Mouse (Mus musculus) retina, embryonic 14.5 days (tissue): ENCODE results near the gene Larp4.

Source experiments
- DNase-seq: peaks from one replicate; pipeline ENCODE4 v3.0.0-alpha.2; 2015; ENCODE audit warnings: low spot score

Larp4 gene

DNA sequence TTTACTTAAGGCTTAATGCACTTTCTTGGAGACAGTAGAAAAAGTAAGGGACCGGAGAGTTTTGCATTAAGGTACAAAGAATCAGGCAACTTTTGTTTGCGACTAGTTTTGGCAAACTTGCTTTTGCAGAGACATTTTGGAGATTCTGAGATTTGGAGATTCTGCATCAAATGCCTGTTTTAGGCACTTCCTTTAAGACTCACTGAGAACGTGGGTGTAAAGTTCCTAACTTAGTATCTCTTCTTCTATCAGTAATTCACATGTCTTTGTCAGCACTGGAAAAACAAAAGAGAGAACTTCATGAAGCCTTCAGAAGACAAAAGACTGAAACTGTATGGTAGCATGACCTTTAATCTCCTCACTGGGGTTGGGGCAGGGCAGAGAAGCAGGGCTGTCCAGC, 87.8 kb downstream of the Larp4 start:
- DNase-seq = no peak

DNA sequence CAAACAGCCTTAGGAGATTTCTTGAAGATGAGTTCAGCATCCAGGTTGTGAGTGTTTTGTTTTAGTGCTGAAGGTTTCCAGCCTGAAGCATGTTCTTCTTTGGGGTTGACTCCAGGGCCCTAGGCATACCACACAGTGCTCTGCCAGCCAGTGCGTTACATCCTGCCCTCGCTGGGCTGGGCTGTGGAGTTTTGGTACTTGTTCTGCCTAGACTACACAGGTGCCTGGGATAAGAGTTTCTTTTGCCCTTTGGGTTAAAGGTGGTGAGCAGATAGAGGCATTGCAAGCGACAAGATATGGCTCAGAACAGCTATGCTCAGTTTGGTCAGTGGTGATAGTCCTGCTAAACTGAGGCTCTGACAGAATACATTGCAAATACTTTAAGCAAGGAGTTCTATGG, 88.3 kb downstream of the Larp4 start:
- DNase-seq = no peak

DNA sequence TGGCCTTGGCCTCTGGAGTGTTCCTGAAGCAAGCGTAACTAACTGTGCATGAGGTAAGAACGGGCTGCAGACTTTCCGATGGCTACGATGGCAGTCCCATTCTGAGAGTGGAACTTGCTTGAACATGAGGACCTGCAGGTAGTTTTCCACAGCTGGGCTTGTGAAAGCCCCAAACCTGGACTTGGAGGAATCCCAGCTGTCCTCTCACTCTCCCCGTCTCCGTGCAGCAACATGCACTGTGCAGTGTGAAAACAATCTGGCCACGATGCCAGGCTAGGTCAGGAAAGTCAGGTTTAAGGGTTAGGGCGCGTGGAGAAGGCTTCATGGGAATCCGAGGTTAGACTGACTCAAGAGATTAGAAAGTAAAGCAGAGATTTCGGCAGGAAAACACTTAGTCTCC, 89.0 kb downstream of the Larp4 start:
- DNase-seq = no peak

DNA sequence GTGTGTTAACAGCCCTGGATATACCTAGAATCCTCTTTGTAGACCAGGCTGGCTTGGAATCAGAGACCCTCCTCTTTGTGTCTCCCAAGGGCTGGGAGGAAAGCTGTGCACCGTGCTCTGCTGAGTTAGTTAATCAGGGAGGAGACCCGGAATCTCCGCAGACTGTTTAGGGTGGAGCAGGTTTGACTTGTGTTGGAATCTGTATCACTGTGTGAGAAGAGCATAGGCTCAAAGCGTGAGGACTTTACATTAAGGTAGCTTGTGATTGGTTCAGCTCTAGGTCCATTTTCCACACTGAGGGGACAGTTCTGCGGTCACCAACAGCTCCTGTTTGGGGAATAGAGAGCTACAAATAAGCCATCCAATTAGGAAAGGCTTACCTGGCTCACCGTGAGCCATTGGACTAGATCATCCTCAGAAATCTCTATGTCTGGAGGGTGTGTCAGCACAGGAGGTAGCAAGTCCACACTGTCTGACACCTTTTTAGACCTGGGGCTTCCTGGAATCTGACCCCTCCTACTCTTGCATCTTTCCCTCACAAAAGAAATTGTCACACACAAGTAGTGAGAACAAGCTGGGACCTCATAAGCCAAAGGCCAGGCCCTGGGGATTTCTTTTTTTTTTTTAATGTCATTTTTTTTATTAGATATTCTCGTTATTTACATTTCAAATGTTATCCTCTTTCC, 89.9 kb downstream of the Larp4 start:
- DNase-seq = no peak

DNA sequence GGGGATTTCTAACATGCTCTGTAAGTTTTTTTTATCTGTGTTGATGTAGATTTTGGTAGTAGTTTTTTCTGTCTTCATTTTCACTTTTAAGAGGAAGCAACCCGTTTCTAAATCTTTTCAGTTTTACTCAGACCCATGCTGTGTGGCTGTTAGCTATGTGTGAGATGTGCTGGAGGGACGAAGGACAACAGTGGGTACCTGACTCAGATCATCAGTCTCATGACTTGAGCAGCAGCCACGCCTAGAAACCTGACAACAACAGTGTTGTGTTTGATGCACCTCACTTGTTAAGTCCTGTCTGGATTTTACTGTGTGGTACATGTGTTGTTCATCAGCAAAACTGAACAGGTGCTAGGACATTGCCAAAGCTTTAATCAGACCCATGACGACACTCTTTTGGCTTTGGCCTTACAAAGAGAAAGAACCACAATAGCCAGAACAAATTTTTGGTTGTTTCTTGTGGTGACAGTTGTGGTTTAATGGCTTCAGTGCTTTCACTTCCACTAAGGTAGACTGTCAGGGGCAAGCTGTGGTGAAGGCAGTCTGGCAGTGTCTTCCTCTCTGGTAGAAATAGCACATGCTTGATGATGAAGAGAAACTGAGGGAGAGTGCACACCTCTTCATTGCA, 90.8 kb downstream of the Larp4 start:
- DNase-seq = no peak

DNA sequence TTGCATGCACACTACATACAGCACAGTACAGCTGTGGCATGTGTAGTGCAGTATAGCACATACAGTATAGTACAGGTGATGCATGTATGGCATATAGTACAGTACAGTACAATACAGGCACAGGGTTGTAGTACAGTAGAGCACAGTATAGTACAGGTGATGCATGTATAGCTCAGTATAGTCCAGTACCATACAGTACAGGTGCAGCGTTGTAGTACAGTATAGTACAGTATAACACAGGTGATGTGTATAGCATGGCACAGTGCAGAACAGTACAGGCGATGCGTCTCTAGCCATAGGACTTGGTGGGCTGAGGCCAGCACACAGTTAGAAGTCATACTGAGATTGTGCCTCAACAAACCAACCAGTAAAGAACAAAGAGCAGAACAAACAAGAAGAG, 91.5 kb downstream of the Larp4 start:
- DNase-seq = no peak

DNA sequence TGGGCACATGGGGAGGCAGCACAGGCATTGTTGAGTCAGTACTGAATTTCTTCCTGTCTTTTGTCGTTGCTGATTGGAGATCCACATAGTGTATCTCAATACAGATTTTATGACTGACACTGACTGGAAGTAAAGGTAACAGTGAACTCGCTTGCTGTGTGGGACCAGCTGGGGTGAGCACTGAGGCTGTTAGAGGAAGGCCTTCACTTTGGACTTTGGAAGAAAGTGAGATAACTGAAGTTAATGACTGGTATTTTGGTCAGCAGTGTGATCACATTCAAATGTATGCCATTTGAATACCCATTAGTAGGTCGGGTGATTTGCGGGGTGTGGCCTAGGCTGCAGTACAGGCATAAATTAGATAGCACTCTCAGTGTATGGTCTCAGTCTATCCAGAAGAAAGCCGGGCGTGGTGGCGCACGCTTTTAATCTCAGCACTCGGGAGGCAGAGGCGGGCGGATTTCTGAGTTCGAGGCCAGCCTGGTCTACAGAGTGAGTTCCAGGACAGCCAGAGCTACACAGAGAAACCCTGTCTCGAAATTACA, 93.4 kb downstream of the Larp4 start:
- no peak for DNase-seq
